Mouse (Mus musculus) ES-Bruce4 (cell line): Measurements from ENCODE around the gene Epha8.

Source experiments
- CTCF ChIP-seq: IDR thresholded peaks from one replicate; pipeline ENCODE4 v1.8.1; 2011; ENCODE audit warnings: low read depth, low read length
- EP300 ChIP-seq: IDR thresholded peaks from 2 replicates; pipeline ENCODE4 v1.6.1; 2011; ENCODE audit warnings: low read depth, low read length; ENCODE audit not compliant: insufficient read depth

GRCm38 (mm10) chr4:136956751-136957446, at the start of gene Epha8:
- no peak for TF ChIP-seq CTCF
- no peak for TF ChIP-seq EP300
